Mouse (Mus musculus) small intestine, adult 2 months (tissue): Measurements from ENCODE around the gene Adamts7.

ENCODE experiments used
- CTCF ChIP-seq: fragments of 200-500 bp; IDR thresholded peaks from 2 replicates; pipeline ENCODE4 v1.5.1; 2012; ENCODE audit warnings: low read depth, mild to moderate bottlenecking, control low read depth, inconsistent platforms, low read length, moderate library complexity, mixed read lengths; ENCODE audit not compliant: insufficient replicate concordance, insufficient read length; ENCODE audit errors: extremely low read depth
- POLR2A ChIP-seq: fragments of 200-500 bp; IDR thresholded peaks from 2 replicates; pipeline ENCODE4 v1.6.1; 2012; ENCODE audit warnings: low read depth, mild to moderate bottlenecking, control low read depth, inconsistent platforms, low read length, moderate library complexity

- TF ChIP-seq POLR2A (peak; percentile 51; the same call in 1 of the 2 replicates), CTCF (no peak)
These were observed 48.1 kb upstream of the Adamts7 start, which contains the start of gene Morf4l1 for GRCm38 (mm10) chr9:90114567-90115307.
